Mouse (Mus musculus) neural tube, embryonic 11.5 days (tissue): ENCODE data around the gene Gm15130. TPM values are rescaled to one million over a fixed set of nuclear protein-coding genes. Genes with fewer than 3 reads are reported as not detected.

Source experiments
- ATAC-seq: fragments of 200-750 bp; cut with Nextera tagmentation; 2 replicates; pipeline ENCODE4 v1.8.0; 2017; ENCODE audit warnings: moderate number of reproducible peaks, mild to moderate bottlenecking, moderate TSS enrichment, moderate library complexity; ENCODE audit not compliant: insufficient read depth, low FRiP score, low TSS enrichment
- DNase-seq: peaks from one replicate; pipeline ENCODE4 v3.0.0-alpha.2; 2015; ENCODE audit warnings: low spot score
- H3K27ac ChIP-seq: fragments of 300-500 bp; sonication (generic); 2 replicates; pipeline ENCODE4 v1.5.1; 2014; ENCODE audit warnings: low read depth, mild to moderate bottlenecking, low read length
- H3K27me3 ChIP-seq: fragments of 300-500 bp; sonication (generic); 2 replicates; pipeline ENCODE4 v1.6.1; 2014; ENCODE audit warnings: mild to moderate bottlenecking, low read length, mixed read lengths; ENCODE audit not compliant: control insufficient read depth, insufficient read depth
- H3K36me3 ChIP-seq: fragments of 300-500 bp; sonication (generic); 2 replicates; pipeline ENCODE4 v1.6.1; 2014; ENCODE audit warnings: mild to moderate bottlenecking, low read length, moderate library complexity, mixed read lengths; ENCODE audit not compliant: control insufficient read depth, insufficient read depth
- H3K4me1 ChIP-seq: fragments of 300-500 bp; sonication (generic); 2 replicates; pipeline ENCODE4 v1.6.1; 2014; ENCODE audit warnings: low read length, mixed read lengths; ENCODE audit not compliant: control insufficient read depth, insufficient read depth
- H3K4me2 ChIP-seq: fragments of 300-500 bp; sonication (generic); 2 replicates; pipeline ENCODE4 v1.6.1; 2014; ENCODE audit warnings: low read depth, mild to moderate bottlenecking, moderate library complexity
- H3K4me3 ChIP-seq: fragments of 300-500 bp; sonication (generic); 2 replicates; pipeline ENCODE4 v1.5.1; 2014; ENCODE audit warnings: low read depth, low read length
- H3K9ac ChIP-seq: fragments of 300-500 bp; sonication (generic); 2 replicates; pipeline ENCODE4 v1.6.1; 2014; ENCODE audit warnings: mild to moderate bottlenecking, low read length
- H3K9me3 ChIP-seq: fragments of 300-500 bp; sonication (generic); 2 replicates; pipeline ENCODE4 v1.6.1; 2016; ENCODE audit warnings: low read length; ENCODE audit not compliant: control insufficient read depth
- WGBS: fragments of 180-500 bp; shearing (Covaris S2); extraction: QIAGEN DNeasy Blood & Tissue Kit; methylation state at CpG from one replicate; pipeline ENCODE4 v1.1.7; 2014; 5-methylcytosine and 5-hydroxymethylcytosine counted together
- polyA plus RNA-seq: library from polyadenylated mRNA; unstranded; fragments of >200 nt; fragmentation: Nextera tagmentation; extraction: Ambion mirVana; gene quantifications from 2 replicates; pipeline ENCODE4 v1.2.1, GENCODE M21; 2014

Gm15130 gene
- polyA plus RNA-seq: not detected in 2 replicates

DNA sequence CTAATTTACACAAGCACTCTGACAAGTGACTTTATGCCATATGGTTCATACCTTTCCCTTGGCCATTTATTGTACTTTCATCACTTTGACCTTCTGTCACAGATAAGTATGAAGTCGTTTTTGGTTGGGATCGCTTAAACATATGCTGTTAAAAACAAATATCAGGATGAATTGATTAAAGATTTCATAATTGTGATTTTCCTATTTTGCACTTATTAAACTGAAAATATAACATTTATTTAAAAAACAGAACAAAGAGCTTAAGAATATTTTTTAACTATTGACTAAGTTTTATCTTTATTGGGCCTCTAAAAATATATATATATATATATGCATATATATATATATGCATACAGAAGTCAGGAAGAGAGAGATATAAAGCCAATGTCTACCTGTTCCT, at the start of gene Gm15130:
TSS of gene Gm15130 (minus strand) at position 101 of the 400 bp plus-strand sequence.
- WGBS: 84% methylated on average over 2 of the region's 2 CpGs
- no peaks in the 10 kb centered on the region for H3K36me3 ChIP-seq

DNA sequence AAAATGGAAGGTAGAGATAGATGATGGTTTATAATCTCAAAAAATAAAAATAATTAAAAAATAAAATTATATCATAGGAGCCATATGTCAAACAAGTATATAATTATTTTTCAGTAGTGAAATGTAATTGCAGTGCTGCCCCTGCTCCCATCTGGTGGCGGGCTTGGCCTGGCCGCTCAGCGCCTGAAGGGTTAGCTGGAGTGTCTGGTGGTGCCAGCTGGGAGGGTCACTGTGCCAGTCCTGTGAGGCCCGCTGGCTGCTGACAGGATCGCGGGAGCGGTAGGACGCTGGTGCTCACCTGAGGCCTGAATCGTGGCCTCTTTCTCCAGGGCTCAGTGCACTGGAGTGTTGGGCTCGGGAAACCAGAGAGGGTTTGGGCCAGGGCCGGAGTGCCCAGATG, 29.3 kb upstream of the Gm15130 start:
- WGBS: 94% methylated on average over 11 of the region's 11 CpGs
- ATAC-seq: no peak
- no peak overlapping the region for H3K4me3 ChIP-seq

More for the DNA sequence above, at the start of gene Gm15130:
- H3K4me3 ChIP-seq: no peak within 1 kb of the TSS
- no peak within 1 kb of the TSS for H3K4me2 ChIP-seq
- no peak for ATAC-seq
- H3K9me3 ChIP-seq: no peaks in the 10 kb centered on the region
- no peaks in the 10 kb centered on the region for H3K27me3 ChIP-seq
- H3K27ac ChIP-seq: no peak within 1 kb of the TSS
- no peak for DNase-seq
- H3K9ac ChIP-seq: no peak within 1 kb of the TSS
- H3K4me1 ChIP-seq: no peaks in the 10 kb centered on the region

DNA sequence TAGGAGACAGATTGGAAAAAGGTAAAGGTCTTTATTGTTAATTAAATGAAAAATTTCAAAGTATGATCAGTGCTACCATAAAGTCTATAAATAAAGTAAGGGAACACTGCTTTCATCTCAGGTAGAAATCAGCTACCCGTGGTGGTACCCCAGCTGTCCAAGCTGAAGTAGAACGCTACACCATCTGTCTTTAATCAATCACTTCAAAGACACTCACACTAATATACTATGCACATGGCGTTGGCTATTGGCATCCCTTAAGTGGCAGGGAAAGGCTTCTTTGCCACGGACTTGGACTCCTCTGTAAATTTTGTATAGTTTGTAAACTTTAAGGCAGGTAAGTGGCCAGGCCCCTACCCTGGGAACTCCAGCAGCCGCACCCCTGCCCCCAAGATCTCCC, 17.0 kb downstream of the Gm15130 start:
- 61% methylated on average over 5 of the region's 5 CpGs for WGBS
- H3K4me2 ChIP-seq: no peak overlapping the region
- no peak overlapping the region for H3K27ac ChIP-seq
- no peak overlapping the region for H3K4me3 ChIP-seq
- no peaks in the 10 kb centered on the region for H3K9me3 ChIP-seq
- DNase-seq: no peak
- ATAC-seq: no peak
- no peaks in the 10 kb centered on the region for H3K27me3 ChIP-seq
- H3K36me3 ChIP-seq: no peaks in the 10 kb centered on the region
- H3K9ac ChIP-seq: no peak overlapping the region
- H3K4me1 ChIP-seq: no peaks in the 10 kb centered on the region

More for the DNA sequence above, 29.3 kb upstream of the Gm15130 start:
- H3K36me3 ChIP-seq: no peaks in the 10 kb centered on the region
- no peak overlapping the region for H3K9ac ChIP-seq
- no peaks in the 10 kb centered on the region for H3K4me1 ChIP-seq
- no peak for DNase-seq
- no peaks in the 10 kb centered on the region for H3K27me3 ChIP-seq
- H3K27ac ChIP-seq: no peak overlapping the region
- no peak overlapping the region for H3K4me2 ChIP-seq
- no peaks in the 10 kb centered on the region for H3K9me3 ChIP-seq

DNA sequence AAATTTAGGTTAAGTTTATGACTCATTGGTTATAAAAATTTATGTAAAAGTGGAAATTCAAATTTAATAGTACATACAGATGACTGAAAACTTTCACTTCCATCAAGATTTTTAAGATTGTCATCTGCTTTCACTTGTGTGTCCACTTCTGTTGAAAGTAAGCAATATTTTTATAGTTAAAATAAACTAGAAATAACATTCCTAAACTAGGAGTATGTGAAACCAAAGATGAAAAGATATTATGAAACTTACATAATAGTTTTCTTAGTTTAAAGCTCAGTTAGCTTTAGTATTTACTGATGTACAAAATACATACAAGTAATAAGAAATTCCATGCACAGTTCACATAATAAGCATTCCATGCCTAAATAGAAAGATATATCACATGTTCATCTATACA, 46.9 kb downstream of the Gm15130 start, which contains the start of gene Gm13941:
TSS of gene Gm13941 (minus strand) at position 101 of the 400 bp plus-strand sequence.
- Histone ChIP-seq H3K4me1 (no peaks in the 10 kb centered on the region), H3K4me3 (no peak within 1 kb of the TSS), H3K9ac (no peak within 1 kb of the TSS), H3K36me3 (no peaks in the 10 kb centered on the region), H3K9me3 (no peaks in the 10 kb centered on the region), H3K4me2 (no peak within 1 kb of the TSS), H3K27me3 (no peaks in the 10 kb centered on the region), H3K27ac (no peak within 1 kb of the TSS)
- no peak for ATAC-seq
- DNase-seq: no peak

Other genes starting within 250 kb of the Gm15130 start
- gene Ano3, start 202.0 kb downstream of the Gm15130 start, polyA plus RNA-seq: 0.54 and 0.68 TPM in 2 replicates
- gene Gm13941, start 47.0 kb downstream of the Gm15130 start, polyA plus RNA-seq: not detected in 2 replicates
- gene 4930430A15Rik, start 76.7 kb upstream of the Gm15130 start, polyA plus RNA-seq: not detected in 2 replicates
- gene Olfr1275, start 82.3 kb upstream of the Gm15130 start, polyA plus RNA-seq: not detected in 2 replicates
- gene Olfr1276, start 101.6 kb upstream of the Gm15130 start, polyA plus RNA-seq: not detected in 2 replicates
- not detected in 2 replicates for gene Olfr1277, start 121.2 kb upstream of the Gm15130 start, polyA plus RNA-seq
- gene Olfr1278, start 137.2 kb upstream of the Gm15130 start, polyA plus RNA-seq: not detected in 2 replicates
- gene Olfr1279, start 147.7 kb upstream of the Gm15130 start, polyA plus RNA-seq: not detected in 2 replicates
- not detected in 2 replicates for gene Olfr1280, start 161.1 kb upstream of the Gm15130 start, polyA plus RNA-seq
- gene Olfr1281, start 173.6 kb upstream of the Gm15130 start, polyA plus RNA-seq: not detected in 2 replicates
- gene Olfr1282, start 183.1 kb upstream of the Gm15130 start, polyA plus RNA-seq: not detected in 2 replicates
- gene Olfr1283, start 213.9 kb upstream of the Gm15130 start, polyA plus RNA-seq: not detected in 2 replicates
- not detected in 2 replicates for gene Olfr1284, start 222.6 kb upstream of the Gm15130 start, polyA plus RNA-seq